Mouse (Mus musculus): Measurements from ENCODE around the gene Gm10715.
A peak's percentile ranks its signal among the peaks of the same experiment; 100 is the strongest.
"Not testable (repeated sequence)": the region's sequence is repeated elsewhere in the genome, so short reads cannot be mapped to it uniquely, and the experiment has no call there.

The Gm10715 gene

GRCm38 (mm10) chr9:3036577-3036976, at the start of gene Gm10715:
Gene Gm10715 (plus strand): TSS chr9:3036877.
- DNase-seq: not testable (repeated sequence)

GRCm38 (mm10) chr9:3000445-3000972, 36.2 kb upstream of the Gm10715 start, which contains the start of gene Gm10722:
Gene Gm10722 (plus strand): TSS chr9:3000922.
- not testable (repeated sequence) for DNase-seq

- DNase-seq: not testable (repeated sequence)
Observed at GRCm38 (mm10) chr9:3001006-3001405, 35.7 kb upstream of the Gm10715 start.

DNA sequence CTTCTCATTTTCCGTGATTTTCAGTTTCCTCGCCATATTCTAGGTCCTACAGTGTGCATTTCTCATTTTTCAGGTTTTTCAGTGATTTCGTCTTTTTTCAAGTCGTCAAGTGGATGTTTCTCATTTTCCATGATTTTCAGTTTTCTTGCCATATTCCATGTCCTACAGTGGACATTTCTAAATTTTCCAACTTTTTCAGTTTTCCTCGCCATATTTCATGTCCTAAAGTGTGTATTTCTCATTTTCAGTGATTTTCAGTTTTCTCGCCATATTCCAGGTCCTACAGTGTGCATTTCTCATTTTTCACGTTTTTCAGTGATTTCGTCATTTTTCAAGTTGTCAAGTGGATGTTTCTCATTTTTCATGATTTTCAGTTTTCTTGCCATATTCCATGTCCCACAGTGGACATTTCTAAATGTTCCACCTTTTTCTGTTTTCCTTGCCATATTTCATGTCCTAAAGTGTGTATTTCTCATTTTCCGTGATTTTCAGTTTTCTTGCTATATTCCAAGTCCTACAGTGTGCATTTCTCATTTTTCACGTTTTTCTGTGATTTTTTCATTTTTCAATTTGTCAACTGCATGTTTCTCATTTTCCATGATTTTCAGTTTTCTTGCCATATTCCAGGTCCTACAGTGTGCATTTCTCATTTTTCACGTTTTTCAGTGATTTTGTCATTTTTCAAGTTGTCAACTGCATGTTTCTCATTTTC, 34.6 kb upstream of the Gm10715 start:
- DNase-seq: peak; percentile 94

GRCm38 (mm10) chr9:3002794-3003396, 33.8 kb upstream of the Gm10715 start, which contains the start of gene Gm11168:
Gene Gm11168 (plus strand): TSS chr9:3003346.
- DNase-seq: not testable (repeated sequence)

GRCm38 (mm10) chr9:3006179-3006578, 30.5 kb upstream of the Gm10715 start:
- DNase-seq: not testable (repeated sequence)

DNA sequence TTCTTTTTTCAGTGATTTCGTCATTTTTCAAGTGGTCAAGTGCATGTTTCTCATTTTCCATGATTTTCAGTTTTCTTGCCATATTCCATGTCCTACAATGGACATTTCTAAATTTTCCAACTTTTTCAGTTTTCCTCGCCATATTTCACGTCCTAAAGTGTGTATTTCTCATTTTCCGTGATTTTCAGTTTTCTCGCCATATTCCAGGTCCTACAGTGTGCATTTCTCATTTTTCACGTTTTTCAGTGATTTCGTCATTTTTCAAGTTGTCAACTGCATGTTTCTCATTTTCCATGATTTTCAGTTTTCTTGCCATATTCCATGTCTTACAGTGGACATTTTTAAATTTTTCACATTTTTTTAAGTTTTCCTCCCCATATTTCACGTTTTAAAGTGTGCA, 30.0 kb upstream of the Gm10715 start:
- peak; percentile 94 for DNase-seq

GRCm38 (mm10) chr9:3007272-3007671, 29.4 kb upstream of the Gm10715 start:
- DNase-seq: not testable (repeated sequence)

DNA sequence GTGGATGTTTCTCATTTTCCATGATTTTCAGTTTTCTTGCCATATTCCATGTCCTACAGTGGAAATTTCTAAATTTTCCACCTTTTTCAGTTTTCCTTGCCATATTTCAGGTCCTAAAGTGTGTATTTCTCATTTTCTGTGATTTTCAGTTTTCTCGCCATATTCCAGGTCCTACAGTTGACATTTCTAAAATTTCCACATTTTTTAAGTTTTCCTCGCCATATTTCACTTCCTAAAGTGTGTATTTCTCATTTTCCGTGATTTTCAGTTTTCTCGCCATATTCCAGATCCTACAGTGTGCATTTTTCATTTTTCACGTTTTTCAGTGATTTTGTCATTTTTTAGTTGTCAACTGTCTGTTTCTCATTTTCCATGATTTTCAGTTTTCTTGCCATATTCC, 27.3 kb upstream of the Gm10715 start:
- not testable (repeated sequence) for DNase-seq

GRCm38 (mm10) chr9:3012054-3012621, 24.5 kb upstream of the Gm10715 start:
- DNase-seq: not testable (repeated sequence)

- DNase-seq: not testable (repeated sequence)
Observed at GRCm38 (mm10) chr9:3012733-3013279, 23.9 kb upstream of the Gm10715 start, which contains the start of gene Gm10721. Gene Gm10721 (plus strand): TSS chr9:3013140.

DNA sequence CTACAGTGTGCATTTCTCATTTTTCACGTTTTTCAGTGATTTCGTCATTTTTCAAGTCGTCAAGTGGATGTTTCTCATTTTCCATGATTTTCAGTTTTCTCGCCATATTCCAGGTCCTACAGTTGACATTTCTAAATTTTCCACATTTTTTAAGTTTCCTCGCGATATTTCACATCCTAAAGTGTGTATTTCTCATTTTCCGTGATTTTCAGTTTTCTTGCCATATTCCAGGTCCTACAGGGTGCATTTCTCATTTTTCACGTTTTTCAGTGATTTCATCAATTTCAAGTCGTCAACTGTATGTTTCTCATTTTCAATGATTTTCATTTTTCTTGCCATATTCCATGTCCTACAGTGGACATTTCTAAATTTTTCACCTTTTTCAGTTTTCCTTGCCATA, 21.3 kb upstream of the Gm10715 start, which contains the start of gene Gm10720:
Gene Gm10720, plus strand, starts transcription at position 301 of the 400 bp plus-strand sequence.
- not testable (repeated sequence) for DNase-seq

DNA sequence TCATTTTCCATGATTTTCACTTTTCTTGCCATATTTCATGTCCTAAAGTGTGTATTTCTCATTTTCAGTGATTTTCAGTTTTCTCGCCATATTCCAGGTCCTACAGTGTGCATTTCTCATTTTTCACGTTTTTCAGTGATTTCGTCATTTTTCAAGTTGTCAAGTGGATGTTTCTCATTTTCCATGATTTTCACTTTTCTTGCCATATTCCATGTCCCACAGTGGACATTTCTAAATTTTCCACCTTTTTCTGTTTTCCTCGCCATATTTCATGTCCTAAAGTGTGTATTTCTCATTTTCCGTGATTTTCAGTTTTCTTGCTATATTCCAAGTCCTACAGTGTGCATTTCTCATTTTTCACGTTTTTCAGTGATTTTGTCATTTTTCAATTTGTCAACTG, 20.8 kb upstream of the Gm10715 start:
- DNase-seq: not testable (repeated sequence)

DNA sequence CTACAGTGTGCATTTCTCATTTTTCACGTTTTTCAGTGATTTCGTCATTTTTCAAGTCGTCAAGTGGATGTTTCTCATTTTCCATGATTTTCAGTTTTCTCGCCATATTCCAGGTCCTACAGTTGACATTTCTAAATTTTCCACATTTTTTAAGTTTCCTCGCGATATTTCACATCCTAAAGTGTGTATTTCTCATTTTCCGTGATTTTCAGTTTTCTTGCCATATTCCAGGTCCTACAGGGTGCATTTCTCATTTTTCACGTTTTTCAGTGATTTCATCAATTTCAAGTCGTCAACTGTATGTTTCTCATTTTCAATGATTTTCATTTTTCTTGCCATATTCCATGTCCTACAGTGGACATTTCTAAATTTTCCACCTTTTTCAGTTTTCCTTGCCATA, 19.6 kb upstream of the Gm10715 start, which contains the start of gene Gm10719:
Gene Gm10719, plus strand, starts transcription at position 301 of the 400 bp plus-strand sequence.
- DNase-seq: not testable (repeated sequence)

DNA sequence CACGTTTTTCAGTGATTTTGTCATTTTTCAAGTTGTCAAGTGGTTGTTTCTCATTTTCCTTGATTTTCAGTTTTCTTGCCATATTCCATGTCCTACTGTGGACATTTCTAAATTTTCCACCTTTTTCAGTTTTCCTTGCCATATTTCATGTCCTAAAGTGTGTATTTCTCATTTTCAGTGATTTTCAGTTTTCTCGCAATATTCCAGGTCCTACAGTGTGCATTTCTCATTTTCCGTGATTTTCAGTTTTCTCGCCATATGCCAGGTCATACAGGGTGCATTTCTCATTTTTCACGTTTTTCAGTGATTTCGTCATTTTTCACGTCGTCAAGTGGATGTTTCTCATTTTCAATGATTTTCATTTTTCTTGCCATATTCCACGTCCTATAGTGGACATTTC, 17.7 kb upstream of the Gm10715 start:
- not testable (repeated sequence) for DNase-seq

- DNase-seq: peak; percentile 16
Observed at GRCm38 (mm10) chr9:3019835-3020727, 16.6 kb upstream of the Gm10715 start.

GRCm38 (mm10) chr9:3022316-3023008, 14.2 kb upstream of the Gm10715 start:
- peak; percentile 55 for DNase-seq

GRCm38 (mm10) chr9:3023312-3023984, 13.2 kb upstream of the Gm10715 start, which contains the start of gene Gm10718:
Gene Gm10718 (plus strand): TSS chr9:3023547.
- peak; percentile 10 for DNase-seq

- peak; percentile 93 for DNase-seq
Observed at GRCm38 (mm10) chr9:3023985-3024648, 12.6 kb upstream of the Gm10715 start.

- not testable (repeated sequence) for DNase-seq
Observed at GRCm38 (mm10) chr9:3024912-3025467, 11.7 kb upstream of the Gm10715 start, which contains the start of gene Gm10717. Gene Gm10717 (plus strand): TSS chr9:3025417.
